Mouse (Mus musculus): ENCODE measurements around the gene Magi2.

GRCm38 (mm10) chr5:20576266-20576665 lies 1349.4 kb downstream of the Magi2 start:
- TF ChIP-seq CTCF (IDR thresholded peaks at IDR 0.05; ENCODE audit: control insufficient read depth, insufficient read depth, insufficient read length) (no peak), FOSL1 (IDR thresholded peaks at IDR 0.05; ENCODE audit: insufficient read depth, low read length, poor library complexity, severe bottlenecking) (no peak), MYOG (IDR thresholded peaks at IDR 0.05; ENCODE audit: control insufficient read depth, extremely low read depth, insufficient read length) (no peak), MAX (IDR thresholded peaks at IDR 0.05) (no peak), USF1 (IDR thresholded peaks at IDR 0.05; ENCODE audit: low read depth) (no peak), CEBPB (IDR thresholded peaks at IDR 0.05; ENCODE audit: low read depth) (no peak), MYOD1 (IDR thresholded peaks at IDR 0.05; ENCODE audit: control insufficient read depth, insufficient read length, low read depth) (no peak)

All from C2C12 (cell line).